Mouse (Mus musculus): ENCODE results near the gene Dnajc22. TPM values are rescaled to one million over a fixed set of nuclear protein-coding genes. Genes with fewer than 3 reads are reported as not detected.

Gene Dnajc22
- polyA plus RNA-seq, 1 experiment from 2014 or later, result 0.64 TPM

- 55% methylated on average over 6 of the region's 6 CpGs for WGBS
- Histone ChIP-seq H3K9ac (no peak overlapping the region), H3K27me3 (no peaks in the 10 kb centered on the region), H3K27ac (replicated peaks) (no peak overlapping the region), H3K4me3 (replicated peaks) (no peak overlapping the region), H3K4me2 (replicated peaks) (no peak overlapping the region), H3K9me3 (replicated peaks) (no peaks in the 10 kb centered on the region), H3K36me3 (peaks cover 4% of the 10 kb centered on the region; the same call in 1 of the 2 replicates), H3K4me1 (no peaks in the 10 kb centered on the region; the same call in 1 of the 2 replicates)
- ATAC-seq (ENCODE audit: insufficient number of reproducible peaks, low FRiP score, low TSS enrichment, low read depth), result no peak
Observed at GRCm38 (mm10) chr15:99139669-99140068, 46.7 kb downstream of the Dnajc22 start.

DNA sequence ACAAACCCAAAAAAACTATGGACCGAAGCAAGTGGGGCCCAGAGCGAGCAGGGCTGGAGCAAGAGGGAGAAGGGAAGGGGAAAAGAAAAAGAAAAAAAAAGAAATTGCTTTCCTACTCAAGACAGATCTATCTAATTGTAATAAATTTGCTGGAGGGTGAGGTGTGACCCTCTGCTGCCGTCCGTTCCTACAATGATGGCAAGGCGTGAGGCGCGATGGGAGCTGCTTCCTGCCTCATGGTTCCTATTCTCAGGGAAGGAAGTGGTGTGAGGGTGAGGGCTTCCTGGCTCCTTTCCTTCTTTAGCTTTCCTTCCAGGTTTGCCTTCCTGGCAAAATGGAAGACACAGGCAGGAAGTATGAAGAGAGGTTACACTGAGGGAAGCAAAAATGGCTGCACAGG is 57.5 kb downstream of the Dnajc22 start:
- H3K4me2 ChIP-seq (replicated peaks), result no peak overlapping the region
- H3K9me3 ChIP-seq (replicated peaks), result no peaks in the 10 kb centered on the region
- no peaks in the 10 kb centered on the region for H3K27me3 ChIP-seq
- no peak overlapping the region for H3K27ac ChIP-seq (replicated peaks)
- peaks cover 40% of the 10 kb centered on the region for H3K36me3 ChIP-seq
- no peak for ATAC-seq (ENCODE audit: insufficient number of reproducible peaks, low FRiP score, low TSS enrichment, low read depth)
- 86% methylated on average over 7 of the region's 7 CpGs for WGBS
- H3K9ac ChIP-seq, result no peak overlapping the region
- no peaks in the 10 kb centered on the region for H3K4me1 ChIP-seq
- H3K4me3 ChIP-seq (replicated peaks), result no peak overlapping the region

- no peaks in the 10 kb centered on the region for H3K4me1 ChIP-seq
- no peak for ATAC-seq (ENCODE audit: insufficient number of reproducible peaks, low FRiP score, low TSS enrichment, low read depth)
- no peak overlapping the region for H3K4me2 ChIP-seq (replicated peaks)
- no peak overlapping the region for H3K9ac ChIP-seq
- WGBS, result 82% methylated on average over 8 of the region's 8 CpGs
- no peaks in the 10 kb centered on the region for H3K9me3 ChIP-seq (replicated peaks)
- H3K4me3 ChIP-seq (replicated peaks), result no peak overlapping the region
- peaks cover 32% of the 10 kb centered on the region for H3K36me3 ChIP-seq
- H3K27ac ChIP-seq (replicated peaks), result no peak overlapping the region
- H3K27me3 ChIP-seq, result no peaks in the 10 kb centered on the region
Observed at GRCm38 (mm10) chr15:99151324-99151723, 58.4 kb downstream of the Dnajc22 start.

DNA sequence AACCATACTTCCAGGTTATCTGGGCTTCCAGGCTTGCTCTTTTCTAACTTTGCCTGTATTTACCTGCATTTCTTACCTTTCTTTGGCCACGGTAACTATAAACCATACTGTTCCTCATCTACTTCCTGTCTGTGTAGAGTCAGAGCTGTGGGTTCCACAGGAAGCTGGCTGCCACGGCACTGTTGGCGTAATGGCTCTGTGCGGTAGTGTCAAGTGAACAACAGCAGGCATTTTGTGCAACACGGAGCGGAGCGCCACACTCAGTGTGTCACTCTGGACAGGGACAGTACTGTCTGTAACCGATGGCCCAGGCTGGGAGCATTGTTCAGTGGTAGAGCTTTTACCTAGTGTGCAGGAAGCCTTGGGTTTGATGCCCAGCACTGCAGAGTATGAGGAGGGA is 60.5 kb downstream of the Dnajc22 start:
- Histone ChIP-seq H3K27ac (replicated peaks) (no peak overlapping the region), H3K27me3 (no peaks in the 10 kb centered on the region), H3K4me1 (no peaks in the 10 kb centered on the region), H3K4me3 (replicated peaks) (no peak overlapping the region), H3K9me3 (replicated peaks) (no peaks in the 10 kb centered on the region), H3K9ac (no peak overlapping the region), H3K4me2 (replicated peaks) (no peak overlapping the region), H3K36me3 (peaks cover 29% of the 10 kb centered on the region)
- no peak for ATAC-seq (ENCODE audit: insufficient number of reproducible peaks, low FRiP score, low TSS enrichment, low read depth)
- WGBS, result 93% methylated on average over 8 of the region's 8 CpGs

Small RNAs within 50 kb of the gene (microRNA-seq; reads per million reads assigned to microRNA genes)
- not detected for gene Mir6960 (ENCODE audit: borderline number of aligned reads)

Other genes starting within 250 kb of the Dnajc22 start
- gene Kmt2d, start 222.0 kb upstream of the Dnajc22 start, polyA plus RNA-seq (2015; fragmentation: Nextera tagmentation; extraction: Ambion mirVana), result 14.1 and 14.9 TPM in 2 replicates
- 13.2 and 17.3 TPM in 2 replicates for gene Rhebl1, start 198.6 kb upstream of the Dnajc22 start, polyA plus RNA-seq (2015; fragmentation: Nextera tagmentation; extraction: Ambion mirVana)
- 1.7 and 2.4 TPM in 2 replicates for gene Dhh, start 194.6 kb upstream of the Dnajc22 start, polyA plus RNA-seq (2015; fragmentation: Nextera tagmentation; extraction: Ambion mirVana)
- 21.7 and 22.0 TPM in 2 replicates for gene Lmbr1l, start 174.9 kb upstream of the Dnajc22 start, polyA plus RNA-seq (2015; fragmentation: Nextera tagmentation; extraction: Ambion mirVana)
- gene Tuba1b, start 158.6 kb upstream of the Dnajc22 start, polyA plus RNA-seq (2015; fragmentation: Nextera tagmentation; extraction: Ambion mirVana), result 1,427 and 1,514 TPM in 2 replicates
- not detected in 2 replicates for gene Gm49450, start 139.6 kb upstream of the Dnajc22 start, polyA plus RNA-seq (2015; fragmentation: Nextera tagmentation; extraction: Ambion mirVana)
- 1,473 and 1,543 TPM in 2 replicates for gene Tuba1a, start 139.5 kb upstream of the Dnajc22 start, polyA plus RNA-seq (2015; fragmentation: Nextera tagmentation; extraction: Ambion mirVana)
- gene Tuba1c, start 63.3 kb upstream of the Dnajc22 start, polyA plus RNA-seq (2015; fragmentation: Nextera tagmentation; extraction: Ambion mirVana), result 131 and 134 TPM in 2 replicates
- gene Prph, start 38.0 kb upstream of the Dnajc22 start, polyA plus RNA-seq (2015; fragmentation: Nextera tagmentation; extraction: Ambion mirVana), result 8.8 and 9.9 TPM in 2 replicates
- gene Troap, start 18.6 kb upstream of the Dnajc22 start, polyA plus RNA-seq (2015; fragmentation: Nextera tagmentation; extraction: Ambion mirVana), result 27.1 TPM in 2 replicates
- 0.17 TPM in 1 of 2 replicates, not detected in the other for gene C1ql4, start 5.4 kb upstream of the Dnajc22 start, polyA plus RNA-seq (2015; fragmentation: Nextera tagmentation; extraction: Ambion mirVana)
- 36.7 and 37.0 TPM in 2 replicates for gene Spats2, start 32.7 kb downstream of the Dnajc22 start, polyA plus RNA-seq (2015; fragmentation: Nextera tagmentation; extraction: Ambion mirVana)
- gene Kcnh3, start 131.7 kb downstream of the Dnajc22 start, polyA plus RNA-seq (2015; fragmentation: Nextera tagmentation; extraction: Ambion mirVana), result 1.3 and 2.2 TPM in 2 replicates
- gene Mcrs1, start 158.8 kb downstream of the Dnajc22 start, polyA plus RNA-seq (2015; fragmentation: Nextera tagmentation; extraction: Ambion mirVana), result 119 and 125 TPM in 2 replicates
- gene Prpf40b, start 201.9 kb downstream of the Dnajc22 start, polyA plus RNA-seq (2015; fragmentation: Nextera tagmentation; extraction: Ambion mirVana), result 57.5 and 64.2 TPM in 2 replicates
- 0.14 and 0.27 TPM in 2 replicates for gene Fam186b, start 202.7 kb downstream of the Dnajc22 start, polyA plus RNA-seq (2015; fragmentation: Nextera tagmentation; extraction: Ambion mirVana)

Measured in embryonic facial prominence, embryonic 15.5 days (tissue).